In the genomic region with DNA sequence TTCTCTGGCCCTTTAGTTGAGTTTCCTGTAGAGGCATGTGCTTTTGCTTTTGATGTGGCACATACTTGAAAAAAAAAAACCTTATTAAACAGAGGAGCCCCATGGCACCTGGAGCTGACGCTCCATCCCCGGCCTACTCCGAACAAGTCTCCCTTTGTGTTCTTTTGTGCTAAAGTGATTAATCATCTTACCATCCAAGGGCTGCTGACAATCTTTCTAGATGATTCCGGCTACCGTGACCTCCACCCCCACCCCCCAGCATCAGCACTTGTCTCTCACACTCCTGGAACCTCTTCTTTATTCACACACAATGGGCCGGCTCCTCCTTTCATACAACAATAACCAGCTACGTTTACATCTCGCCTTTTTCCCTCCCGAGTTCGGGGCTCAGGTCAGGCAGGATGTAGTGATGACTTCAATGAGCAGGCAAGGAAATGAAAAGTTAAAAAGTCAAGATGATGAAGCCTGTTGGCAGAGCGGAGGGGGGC, we compare ENCODE assay signal across 13 mouse cellular contexts.
DNase-seq lines count a peak whose midpoint lies in the region; ATAC-seq and TF ChIP-seq lines count a peak whose summit lies in the region.
"Had no signal": no experiment of that assay in that cellular context is flagged by ENCODE, and none has a peak within 500 bp of the region (broad histone marks: within the 10 kb centered on the region; RNA-seq: fewer than 3 reads in every experiment).

No protein-coding gene starts in this region.

- H3K4me1 ChIP-seq in hindbrain, embryonic 12.5 days, result peaks cover 63% of the 10 kb centered on the region
- peaks cover 10% of the 10 kb centered on the region for H3K4me1 ChIP-seq in thymus, adult 2 months (replicated peaks; ENCODE audit: control insufficient read depth, insufficient read depth, low read length)

- no peaks in the 10 kb centered on the region for H3K9me3 ChIP-seq in hindbrain, embryonic 12.5 days (replicated peaks)

- peak overlapping the region; percentile 40; the same call in 1 of the 2 replicates for H3K27ac ChIP-seq in hindbrain, embryonic 12.5 days
- H3K27ac ChIP-seq in thymus, adult 2 months (ENCODE audit: control insufficient read depth, insufficient read depth, low read length), result no peak overlapping the region

- no peaks in the 10 kb centered on the region for H3K36me3 ChIP-seq in hindbrain, embryonic 12.5 days
- H3K36me3 ChIP-seq in thymus, adult 2 months (ENCODE audit: control insufficient read depth, insufficient read depth, low read length), result no peaks in the 10 kb centered on the region

- H3K4me2 ChIP-seq in hindbrain, embryonic 12.5 days (replicated peaks), result no peak overlapping the region

- no peak for ATAC-seq in hindbrain, embryonic 12.5 days (ENCODE audit: low FRiP score)
- ATAC-seq: Patski had no signal

- H3K27me3 ChIP-seq in hindbrain, embryonic 12.5 days, result no peaks in the 10 kb centered on the region
- H3K27me3 ChIP-seq in thymus, adult 2 months (ENCODE audit: control insufficient read depth, insufficient read depth, low read length), result no peaks in the 10 kb centered on the region

- no peak for TF ChIP-seq POLR2A in thymus, adult 2 months (IDR thresholded peaks at IDR 0.05; ENCODE audit: control insufficient read depth, extremely low read depth, insufficient read depth, low read length, poor library complexity)

- peak; percentile 22 for DNase-seq in lung, postnatal 10 days
- no peak for DNase-seq in lung, postnatal 36 days
- DNase-seq in T-cell, adult 2 months (ENCODE audit: low spot score), result peak; percentile 49
- DNase-seq in thymus, adult 2 months, result peak; percentile 29
- DNase-seq in cerebellum, postnatal 4 days (ENCODE audit: low spot score in 2 of 2), result no peak
- DNase-seq in spleen, postnatal 36 days (ENCODE audit: low spot score in 2 of 2), result no peak
- DNase-seq in kidney, adult 11 months, result no peak
- DNase-seq: cerebellum, postnatal 10 days; heart, adult 18-20 months; heart, postnatal 14 days; kidney, adult 9 months had no signal

- H3K4me3 ChIP-seq in hindbrain, embryonic 12.5 days, result no peak overlapping the region
- H3K4me3 ChIP-seq in thymus, adult 2 months (ENCODE audit: control insufficient read depth, insufficient read depth, low read length), result no peak overlapping the region

- WGBS in hindbrain, embryonic 12.5 days, result 10% methylated on average over 11 of the region's 11 CpGs
- WGBS in thymus, adult 2 months, result 15% methylated on average over 11 of the region's 11 CpGs

- H3K9ac ChIP-seq in hindbrain, embryonic 12.5 days, result no peak overlapping the region

- no peak for TF ChIP-seq CTCF in thymus, adult 2 months (IDR thresholded peaks at IDR 0.05; ENCODE audit: borderline replicate concordance, control insufficient read depth, extremely low read depth, insufficient read depth, low read length, poor library complexity)

Comparison
In these comparisons a context has a peak if more than half of its experiments do, and no peak if none do; other contexts are left out.
1. DNase-seq: peak in lung, postnatal 10 days (single experiment), T-cell, adult 2 months (single experiment) and thymus, adult 2 months (single experiment); none in lung, postnatal 36 days (single experiment), cerebellum, postnatal 4 days (0 of 2), spleen, postnatal 36 days (0 of 2) and kidney, adult 11 months (single experiment).